Mouse (Mus musculus): ENCODE measurements around the gene Rab3a. TPM values are rescaled to one million over a fixed set of nuclear protein-coding genes. Genes with fewer than 3 reads are reported as not detected.

Rab3a gene
- polyA plus RNA-seq, 1 experiment from 2014 or later: 561 TPM

Small RNAs within 50 kb of the gene (microRNA-seq; reads per million reads assigned to microRNA genes)
- not detected for gene Mir7240

Other genes with a start within 250 kb of the Rab3a start
- 161 and 177 TPM in 2 replicates for gene Rex1bd, start 247.9 kb upstream of the Rab3a start, polyA plus RNA-seq (2015; fragmentation: Nextera tagmentation; extraction: Ambion mirVana)
- gene Uba52, start 243.9 kb upstream of the Rab3a start, polyA plus RNA-seq (2015; fragmentation: Nextera tagmentation; extraction: Ambion mirVana): 652 and 684 TPM in 2 replicates
- 393 and 420 TPM in 2 replicates for gene Fkbp8, start 227.0 kb upstream of the Rab3a start, polyA plus RNA-seq (2015; fragmentation: Nextera tagmentation; extraction: Ambion mirVana)
- 48.5 and 49.0 TPM in 2 replicates for gene Kxd1, start 226.7 kb upstream of the Rab3a start, polyA plus RNA-seq (2015; fragmentation: Nextera tagmentation; extraction: Ambion mirVana)
- 15.1 and 20.9 TPM in 2 replicates for gene Ell, start 215.2 kb upstream of the Rab3a start, polyA plus RNA-seq (2015; fragmentation: Nextera tagmentation; extraction: Ambion mirVana)
- 146 and 152 TPM in 2 replicates for gene Isyna1, start 160.3 kb upstream of the Rab3a start, polyA plus RNA-seq (2015; fragmentation: Nextera tagmentation; extraction: Ambion mirVana)
- gene Ssbp4, start 145.8 kb upstream of the Rab3a start, polyA plus RNA-seq (2015; fragmentation: Nextera tagmentation; extraction: Ambion mirVana): 150 and 172 TPM in 2 replicates
- gene Lrrc25, start 138.5 kb upstream of the Rab3a start, polyA plus RNA-seq (2015; fragmentation: Nextera tagmentation; extraction: Ambion mirVana): 1.1 and 2.2 TPM in 2 replicates
- gene Gdf15, start 122.2 kb upstream of the Rab3a start, polyA plus RNA-seq (2015; fragmentation: Nextera tagmentation; extraction: Ambion mirVana): 0.25 and 0.30 TPM in 2 replicates
- 76.5 and 77.8 TPM in 2 replicates for gene Pgpep1, start 94.3 kb upstream of the Rab3a start, polyA plus RNA-seq (2015; fragmentation: Nextera tagmentation; extraction: Ambion mirVana)
- 192 and 193 TPM in 2 replicates for gene Lsm4, start 81.4 kb upstream of the Rab3a start, polyA plus RNA-seq (2015; fragmentation: Nextera tagmentation; extraction: Ambion mirVana)
- gene Jund, start 55.7 kb upstream of the Rab3a start, polyA plus RNA-seq (2015; fragmentation: Nextera tagmentation; extraction: Ambion mirVana): 98.4 and 105 TPM in 2 replicates
- 0.09 TPM in 2 replicates for gene Iqcn, start 51.2 kb upstream of the Rab3a start, polyA plus RNA-seq (2015; fragmentation: Nextera tagmentation; extraction: Ambion mirVana)
- not detected in 2 replicates for gene Gm3336, start 36.1 kb upstream of the Rab3a start, polyA plus RNA-seq (2015; fragmentation: Nextera tagmentation; extraction: Ambion mirVana)
- 0.21 and 0.35 TPM in 2 replicates for gene Pde4c, start 31.0 kb upstream of the Rab3a start, polyA plus RNA-seq (2015; fragmentation: Nextera tagmentation; extraction: Ambion mirVana)
- 40.4 and 44.9 TPM in 2 replicates for gene Mpv17l2, start 6.3 kb downstream of the Rab3a start, polyA plus RNA-seq (2015; fragmentation: Nextera tagmentation; extraction: Ambion mirVana)
- 104 and 113 TPM in 2 replicates for gene Pik3r2, start 22.0 kb downstream of the Rab3a start, polyA plus RNA-seq (2015; fragmentation: Nextera tagmentation; extraction: Ambion mirVana)
- gene Mast3, start 50.4 kb downstream of the Rab3a start, polyA plus RNA-seq (2015; fragmentation: Nextera tagmentation; extraction: Ambion mirVana): 21.2 and 25.1 TPM in 2 replicates
- 0.14 TPM in 1 of 2 replicates, not detected in the other for gene Il12rb1, start 53.8 kb downstream of the Rab3a start, polyA plus RNA-seq (2015; fragmentation: Nextera tagmentation; extraction: Ambion mirVana)
- 7.8 and 8.0 TPM in 2 replicates for gene Arrdc2, start 85.0 kb downstream of the Rab3a start, polyA plus RNA-seq (2015; fragmentation: Nextera tagmentation; extraction: Ambion mirVana)
- gene Kcnn1, start 108.6 kb downstream of the Rab3a start, polyA plus RNA-seq (2015; fragmentation: Nextera tagmentation; extraction: Ambion mirVana): 19.2 and 19.8 TPM in 2 replicates
- 166 and 176 TPM in 2 replicates for gene Ccdc124, start 119.3 kb downstream of the Rab3a start, polyA plus RNA-seq (2015; fragmentation: Nextera tagmentation; extraction: Ambion mirVana)
- gene Slc5a5, start 138.1 kb downstream of the Rab3a start, polyA plus RNA-seq (2015; fragmentation: Nextera tagmentation; extraction: Ambion mirVana): 1.7 and 1.9 TPM in 2 replicates
- gene Rpl18a, start 142.7 kb downstream of the Rab3a start, polyA plus RNA-seq (2015; fragmentation: Nextera tagmentation; extraction: Ambion mirVana): 2,082 and 2,226 TPM in 2 replicates
- 62.0 and 68.5 TPM in 2 replicates for gene Map1s, start 151.3 kb downstream of the Rab3a start, polyA plus RNA-seq (2015; fragmentation: Nextera tagmentation; extraction: Ambion mirVana)